Mouse (Mus musculus): ENCODE results near the gene Mrps23.
"Not testable (repeated sequence)": the region's sequence is repeated elsewhere in the genome, so short reads cannot be mapped to it uniquely, and the experiment has no call there.

DNA sequence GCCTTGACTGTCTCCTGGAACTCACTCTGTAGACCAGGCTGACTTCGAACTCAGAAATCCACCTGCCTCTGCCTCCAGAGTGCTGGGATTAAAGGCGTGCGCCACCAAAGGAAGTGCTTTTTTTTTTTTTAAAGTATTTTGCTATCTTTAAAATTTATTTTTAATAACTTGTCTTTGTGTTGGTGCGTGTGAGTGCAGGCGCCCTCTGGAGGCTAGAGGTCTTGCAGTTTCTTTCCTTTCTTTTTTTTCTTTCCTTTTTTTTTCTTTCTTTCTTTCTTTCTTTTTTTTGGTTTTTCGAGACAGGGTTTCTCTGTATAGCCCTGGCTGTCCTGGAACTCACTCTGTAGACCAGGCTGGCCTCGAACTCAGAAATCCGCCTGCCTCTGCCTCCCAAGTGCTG lies 2.4 kb downstream of the Mrps23 start:
- TF ChIP-seq GATA1, TAL1 (IDR thresholded peaks at IDR 0.05; ENCODE audit: low read length): not testable (repeated sequence)
